Mouse (Mus musculus): ENCODE results near the gene Lrp2. TPM values are rescaled to one million over a fixed set of nuclear protein-coding genes. Genes with fewer than 3 reads are reported as not detected.

The Lrp2 gene
- polyA plus RNA-seq, 1 experiment from 2014 or later, result 0.58 TPM

Other genes with a start within 250 kb of the Lrp2 start
- gene Abcb11, start 243.4 kb downstream of the Lrp2 start, polyA plus RNA-seq (2015; fragmentation: Nextera tagmentation; extraction: Ambion mirVana), result not detected in 2 replicates
- not detected in 2 replicates for gene Dhrs9, start 205.6 kb downstream of the Lrp2 start, polyA plus RNA-seq (2015; fragmentation: Nextera tagmentation; extraction: Ambion mirVana)
- 30.1 and 31.5 TPM in 2 replicates for gene Bbs5, start 61.1 kb upstream of the Lrp2 start, polyA plus RNA-seq (2015; fragmentation: Nextera tagmentation; extraction: Ambion mirVana)
- gene Klhl41, start 84.1 kb upstream of the Lrp2 start, polyA plus RNA-seq (2015; fragmentation: Nextera tagmentation; extraction: Ambion mirVana), result 0.12 and 0.23 TPM in 2 replicates
- 18.0 and 18.2 TPM in 2 replicates for gene Fastkd1, start 127.5 kb upstream of the Lrp2 start, polyA plus RNA-seq (2015; fragmentation: Nextera tagmentation; extraction: Ambion mirVana)
- 135 and 147 TPM in 2 replicates for gene Ppig, start 136.5 kb upstream of the Lrp2 start, polyA plus RNA-seq (2015; fragmentation: Nextera tagmentation; extraction: Ambion mirVana)
- 2.6 and 3.0 TPM in 2 replicates for gene Ccdc173, start 203.5 kb upstream of the Lrp2 start, polyA plus RNA-seq (2015; fragmentation: Nextera tagmentation; extraction: Ambion mirVana)
- 35.9 and 38.5 TPM in 2 replicates for gene Phospho2, start 203.6 kb upstream of the Lrp2 start, polyA plus RNA-seq (2015; fragmentation: Nextera tagmentation; extraction: Ambion mirVana)
- gene Klhl23, start 235.9 kb upstream of the Lrp2 start, polyA plus RNA-seq (2015; fragmentation: Nextera tagmentation; extraction: Ambion mirVana), result 93.3 and 104 TPM in 2 replicates